Mouse (Mus musculus): ENCODE measurements around the gene Reg3g. TPM values are rescaled to one million over a fixed set of nuclear protein-coding genes. Genes with fewer than 3 reads are reported as not detected.

Reg3g gene
- not detected in 2 replicates for total RNA-seq (2023)

GRCm38 (mm10) chr6:78468772-78469171 is at the start of gene Reg3g:
TSS of gene Reg3g (minus strand) at chr6:78468872.

GRCm38 (mm10) chr6:78422411-78422810 is 46.3 kb downstream of the Reg3g start, which contains the start of gene Reg1:
TSS of gene Reg1 (plus strand) at chr6:78422711.

Other genes with a start within 250 kb of the Reg3g start
- gene Reg3b, start 98.2 kb downstream of the Reg3g start, total RNA-seq (2023): not detected in 2 replicates
- gene Reg3d, start 90.0 kb downstream of the Reg3g start, total RNA-seq (2023): not detected in 2 replicates
- gene Reg3a, start 88.2 kb downstream of the Reg3g start, total RNA-seq (2023): not detected in 2 replicates
- not detected in 2 replicates for gene Reg2, start 73.2 kb downstream of the Reg3g start, total RNA-seq (2023)
- not detected in 2 replicates for gene Reg1, start 46.2 kb downstream of the Reg3g start, total RNA-seq (2023)

Data from neutrophil, adult 65 days (primary cell).